Mouse (Mus musculus): Measurements from ENCODE around the gene Gas6. TPM values are rescaled to one million over a fixed set of nuclear protein-coding genes. Genes with fewer than 3 reads are reported as not detected.

Gene Gas6
- polyA plus RNA-seq, 1 experiment: 54.0 TPM

GRCm38 (mm10) chr8:13507284-13507937 lies 13.1 kb upstream of the Gas6 start:
- H3K27me3 ChIP-seq (ENCODE audit: control insufficient read depth, insufficient read depth, low read length): no peaks in the 10 kb centered on the region
- H3K4me3 ChIP-seq (ENCODE audit: extremely low read depth, insufficient read depth, insufficient read length): no peak overlapping the region
- H3K4me1 ChIP-seq (ENCODE audit: control insufficient read depth, insufficient read depth, insufficient read length): no peaks in the 10 kb centered on the region
- TF ChIP-seq POLR2A (IDR thresholded peaks at IDR 0.05; ENCODE audit: low read depth, low read length): no peak
- TF ChIP-seq CTCF (IDR thresholded peaks at IDR 0.05; ENCODE audit: extremely low read depth, insufficient read depth, insufficient read length, insufficient replicate concordance): no peak
- 68% methylated on average over 3 of the region's 3 CpGs for WGBS
- DNase-seq (ENCODE audit: low read depth in 1 of 2, low spot score in 2 of 2): no peak
- H3K36me3 ChIP-seq (ENCODE audit: control insufficient read depth, insufficient read depth, low read length): no peaks in the 10 kb centered on the region
- no peak overlapping the region for H3K27ac ChIP-seq (ENCODE audit: insufficient read depth, low read length)

DNA sequence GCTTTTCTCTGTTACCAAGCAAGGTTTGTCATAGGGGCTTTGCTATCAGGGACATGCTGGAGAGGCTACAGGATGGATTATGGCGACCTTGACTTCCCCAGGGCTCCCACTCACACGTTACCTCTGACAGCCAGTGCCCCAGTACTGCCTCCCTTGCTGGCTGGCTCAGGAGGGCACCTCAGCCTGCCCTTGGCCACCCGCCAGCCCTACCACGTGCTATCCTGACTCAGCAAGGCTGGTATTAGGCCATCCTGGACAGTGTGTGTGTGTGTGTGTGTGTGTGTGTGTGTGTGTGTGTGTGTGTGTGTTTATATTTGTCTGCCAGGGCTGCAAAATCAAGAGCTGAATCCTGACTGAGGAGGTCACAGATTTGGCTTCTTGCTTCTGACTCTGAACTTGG lies 12.6 kb upstream of the Gas6 start:
- Histone ChIP-seq H3K4me1 (ENCODE audit: control insufficient read depth, insufficient read depth, insufficient read length) (no peaks in the 10 kb centered on the region), H3K4me3 (ENCODE audit: extremely low read depth, insufficient read depth, insufficient read length) (no peak overlapping the region), H3K36me3 (ENCODE audit: control insufficient read depth, insufficient read depth, low read length) (no peaks in the 10 kb centered on the region), H3K27me3 (ENCODE audit: control insufficient read depth, insufficient read depth, low read length) (no peaks in the 10 kb centered on the region), H3K27ac (ENCODE audit: insufficient read depth, low read length) (no peak overlapping the region)
- DNase-seq (ENCODE audit: low read depth in 1 of 2, low spot score in 2 of 2): no peak
- no peak for TF ChIP-seq CTCF (IDR thresholded peaks at IDR 0.05; ENCODE audit: extremely low read depth, insufficient read depth, insufficient read length, insufficient replicate concordance)
- no peak for TF ChIP-seq POLR2A (IDR thresholded peaks at IDR 0.05; ENCODE audit: low read depth, low read length)
- 18% methylated on average over 4 of the region's 4 CpGs for WGBS

- no peak overlapping the region for H3K4me3 ChIP-seq (ENCODE audit: extremely low read depth, insufficient read depth, insufficient read length)
- H3K4me1 ChIP-seq (ENCODE audit: control insufficient read depth, insufficient read depth, insufficient read length): no peaks in the 10 kb centered on the region
- H3K36me3 ChIP-seq (ENCODE audit: control insufficient read depth, insufficient read depth, low read length): no peaks in the 10 kb centered on the region
- H3K27ac ChIP-seq (ENCODE audit: insufficient read depth, low read length): no peak overlapping the region
- no peak for TF ChIP-seq CTCF (IDR thresholded peaks at IDR 0.05; ENCODE audit: extremely low read depth, insufficient read depth, insufficient read length, insufficient replicate concordance)
- no peak for TF ChIP-seq POLR2A (IDR thresholded peaks at IDR 0.05; ENCODE audit: low read depth, low read length)
- no peaks in the 10 kb centered on the region for H3K27me3 ChIP-seq (ENCODE audit: control insufficient read depth, insufficient read depth, low read length)
- DNase-seq (ENCODE audit: low read depth in 1 of 2, low spot score in 2 of 2): no peak
Observed at GRCm38 (mm10) chr8:13504894-13505674, 10.8 kb upstream of the Gas6 start.

DNA sequence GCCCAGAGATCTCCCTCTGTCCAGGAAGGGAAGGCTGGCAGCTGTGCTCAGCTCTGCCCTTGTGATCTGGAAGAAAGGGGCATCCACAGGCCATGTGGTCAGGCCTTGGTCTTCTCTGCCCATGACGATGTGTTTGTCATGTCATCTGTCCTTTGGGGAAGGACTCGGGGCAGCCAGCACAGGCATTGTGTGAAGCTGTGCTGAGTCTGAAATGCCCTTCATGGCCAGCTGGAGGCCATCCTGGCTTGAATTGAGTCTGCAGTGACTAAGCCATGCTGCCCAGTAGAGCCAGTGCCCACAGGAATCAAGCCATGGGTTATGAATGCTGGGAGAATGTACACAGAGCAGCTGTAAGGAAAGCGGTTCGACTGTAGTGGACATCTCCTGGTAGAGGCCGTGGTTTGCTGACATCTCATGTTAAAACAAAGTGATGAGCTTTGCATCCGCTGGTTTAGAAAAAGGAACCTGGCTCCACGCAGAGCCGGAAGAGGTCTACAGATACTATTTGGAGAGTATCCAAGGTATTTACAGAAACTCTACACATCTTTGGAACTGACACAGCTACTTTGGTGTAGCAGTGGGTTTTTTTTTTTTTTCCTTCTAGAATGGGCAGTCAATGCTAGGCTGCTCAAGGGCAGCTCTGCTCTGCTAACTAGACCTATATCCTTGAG lies 9.8 kb upstream of the Gas6 start:
- no peak for DNase-seq (ENCODE audit: low read depth in 1 of 2, low spot score in 2 of 2)
- Histone ChIP-seq H3K27me3 (ENCODE audit: control insufficient read depth, insufficient read depth, low read length) (no peaks in the 10 kb centered on the region), H3K36me3 (ENCODE audit: control insufficient read depth, insufficient read depth, low read length) (no peaks in the 10 kb centered on the region), H3K4me3 (ENCODE audit: extremely low read depth, insufficient read depth, insufficient read length) (no peak overlapping the region), H3K27ac (ENCODE audit: insufficient read depth, low read length) (peak overlapping the region; percentile 39; the same call in 1 of the 2 replicates), H3K4me1 (ENCODE audit: control insufficient read depth, insufficient read depth, insufficient read length) (no peaks in the 10 kb centered on the region)
- no peak for TF ChIP-seq CTCF (IDR thresholded peaks at IDR 0.05; ENCODE audit: extremely low read depth, insufficient read depth, insufficient read length, insufficient replicate concordance)
- no peak for TF ChIP-seq POLR2A (IDR thresholded peaks at IDR 0.05; ENCODE audit: low read depth, low read length)
- 12% methylated on average over 8 of the region's 8 CpGs for WGBS

DNA sequence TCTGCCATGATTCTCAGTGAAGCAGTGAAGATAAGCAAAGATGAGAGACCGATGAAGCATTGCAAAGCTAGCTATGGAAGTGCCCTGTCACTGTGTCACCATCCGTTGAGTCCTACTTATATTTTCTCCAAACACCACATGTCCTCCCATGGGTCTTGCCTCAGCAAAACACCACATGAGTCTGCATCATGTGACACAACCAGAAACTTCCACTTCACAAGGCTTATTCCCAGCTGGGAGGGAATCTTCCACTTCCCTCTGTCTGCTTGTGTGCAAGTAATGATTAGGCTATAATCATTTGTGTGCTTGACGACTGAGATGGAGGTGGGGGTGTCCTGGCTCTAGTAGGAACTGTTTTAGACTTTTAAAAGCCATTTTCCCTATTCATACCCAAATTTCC lies 6.9 kb upstream of the Gas6 start:
- Histone ChIP-seq H3K4me1 (ENCODE audit: control insufficient read depth, insufficient read depth, insufficient read length) (no peaks in the 10 kb centered on the region), H3K27ac (ENCODE audit: insufficient read depth, low read length) (no peak overlapping the region), H3K36me3 (ENCODE audit: control insufficient read depth, insufficient read depth, low read length) (no peaks in the 10 kb centered on the region), H3K27me3 (ENCODE audit: control insufficient read depth, insufficient read depth, low read length) (no peaks in the 10 kb centered on the region), H3K4me3 (ENCODE audit: extremely low read depth, insufficient read depth, insufficient read length) (no peak overlapping the region)
- WGBS: 72% methylated on average over 3 of the region's 3 CpGs
- TF ChIP-seq POLR2A (IDR thresholded peaks at IDR 0.05; ENCODE audit: low read depth, low read length) (no peak), CTCF (IDR thresholded peaks at IDR 0.05; ENCODE audit: extremely low read depth, insufficient read depth, insufficient read length, insufficient replicate concordance) (no peak)
- no peak for DNase-seq (ENCODE audit: low read depth in 1 of 2, low spot score in 2 of 2)

GRCm38 (mm10) chr8:13493011-13493410 lies 1.3 kb downstream of the Gas6 start:
- no peak overlapping the region for H3K4me3 ChIP-seq (ENCODE audit: extremely low read depth, insufficient read depth, insufficient read length)
- no peaks in the 10 kb centered on the region; the same call in 1 of the 2 replicates for H3K4me1 ChIP-seq (ENCODE audit: control insufficient read depth, insufficient read depth, insufficient read length)
- peaks cover 7% of the 10 kb centered on the region for H3K27me3 ChIP-seq (ENCODE audit: control insufficient read depth, insufficient read depth, low read length)

More at GRCm38 (mm10) chr8:13493011-13493410, 1.3 kb downstream of the Gas6 start:
- DNase-seq (ENCODE audit: low read depth in 1 of 2, low spot score in 2 of 2): no peak
- H3K27ac ChIP-seq (ENCODE audit: insufficient read depth, low read length): no peak overlapping the region
- TF ChIP-seq CTCF (IDR thresholded peaks at IDR 0.05; ENCODE audit: extremely low read depth, insufficient read depth, insufficient read length, insufficient replicate concordance) (no peak), POLR2A (IDR thresholded peaks at IDR 0.05; ENCODE audit: low read depth, low read length) (no peak)
- WGBS: 71% methylated on average over 11 of the region's 11 CpGs
- no peaks in the 10 kb centered on the region for H3K36me3 ChIP-seq (ENCODE audit: control insufficient read depth, insufficient read depth, low read length)

Measured in spleen, adult 2 months (tissue).